Mouse (Mus musculus): Measurements from ENCODE around the gene Smg5.
"Not testable (repeated sequence)": the region's sequence is repeated elsewhere in the genome, so short reads cannot be mapped to it uniquely, and the experiment has no call there.

Gene Smg5

GRCm38 (mm10) chr3:88336058-88337013 is at the start of gene Smg5, which contains the start of gene Tmem79:
Gene Smg5, plus strand, starts transcription at chr3:88336260.
Gene Tmem79, minus strand, starts transcription at chr3:88336148.
- peak; percentile 93 to 96 for DNase-seq (ENCODE audit: low read depth in 1 of 2, low spot score in 2 of 2)

DNA sequence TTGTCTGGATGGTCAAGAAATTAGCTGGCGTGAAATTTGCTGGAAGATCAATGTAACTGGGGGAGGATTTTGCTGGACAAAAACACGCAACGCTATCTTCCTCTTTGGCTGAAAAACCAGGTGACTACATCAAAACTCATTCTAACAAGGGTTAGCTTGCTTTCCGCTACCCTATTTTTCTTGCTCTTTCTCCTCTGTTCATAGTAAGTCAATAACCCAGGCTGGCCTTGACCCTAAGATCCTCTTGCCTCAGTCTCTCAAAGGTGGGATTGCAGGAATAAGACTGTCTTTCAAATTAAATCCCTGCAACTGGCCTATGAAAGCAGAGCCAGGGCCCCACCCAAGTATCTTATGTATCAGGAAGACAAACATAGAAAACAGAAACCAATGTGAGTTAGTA is 49.0 kb upstream of the Smg5 start, which contains the start of gene Gm38392:
Gene Gm38392, minus strand, starts transcription at position 101 of the 400 bp plus-strand sequence.
- DNase-seq (ENCODE audit: low read depth in 1 of 2, low spot score in 2 of 2): no peak

DNA sequence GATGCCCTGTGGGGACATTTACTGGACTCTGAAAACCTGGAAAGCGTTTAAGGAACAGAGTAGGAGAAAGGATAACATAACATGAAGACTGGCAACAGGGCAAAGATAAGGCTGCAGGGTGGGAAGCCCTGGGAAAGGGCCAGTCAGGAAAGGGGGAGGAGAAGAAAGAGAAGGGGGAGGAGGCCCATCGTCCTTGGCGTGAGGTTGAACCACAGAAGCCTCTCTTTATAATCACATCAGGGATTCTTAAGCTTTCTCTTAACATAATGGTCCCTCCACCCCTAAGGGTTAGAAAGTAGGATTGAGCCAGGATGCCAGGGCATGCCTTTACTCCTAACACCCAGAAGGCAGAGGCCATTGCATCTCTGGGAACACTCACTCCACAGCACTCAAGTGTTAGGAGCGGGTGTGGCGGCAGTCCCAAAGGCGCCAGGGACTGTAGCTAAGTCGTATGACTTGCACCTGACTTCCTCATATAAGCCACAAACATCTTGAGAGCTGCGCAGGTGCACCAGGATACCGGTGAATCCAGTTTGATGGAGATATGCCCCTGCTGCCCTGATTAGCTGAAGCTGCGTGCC is 47.8 kb upstream of the Smg5 start:
- DNase-seq (ENCODE audit: low read depth in 1 of 2, low spot score in 2 of 2): not testable (repeated sequence)

DNA sequence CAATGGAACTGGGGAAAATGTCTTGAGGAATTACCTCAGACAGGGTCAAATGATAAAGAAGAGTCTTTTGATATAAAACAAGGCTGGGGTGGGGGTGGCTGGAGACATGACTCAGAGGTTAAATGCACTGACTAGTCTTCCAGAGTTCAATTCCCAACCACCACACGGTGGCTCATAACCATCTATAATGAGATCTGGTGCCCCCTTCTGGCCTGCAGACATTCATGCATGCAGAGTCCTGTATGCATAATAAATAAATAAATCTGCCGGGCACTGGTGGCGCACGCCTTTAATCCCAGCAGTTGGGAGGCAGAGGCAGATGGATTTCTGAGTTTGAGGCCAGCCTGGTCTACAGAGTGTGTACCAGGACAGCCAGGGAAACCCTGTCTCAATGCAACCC is 44.1 kb upstream of the Smg5 start:
- DNase-seq (ENCODE audit: low read depth in 1 of 2, low spot score in 2 of 2): no peak

DNA sequence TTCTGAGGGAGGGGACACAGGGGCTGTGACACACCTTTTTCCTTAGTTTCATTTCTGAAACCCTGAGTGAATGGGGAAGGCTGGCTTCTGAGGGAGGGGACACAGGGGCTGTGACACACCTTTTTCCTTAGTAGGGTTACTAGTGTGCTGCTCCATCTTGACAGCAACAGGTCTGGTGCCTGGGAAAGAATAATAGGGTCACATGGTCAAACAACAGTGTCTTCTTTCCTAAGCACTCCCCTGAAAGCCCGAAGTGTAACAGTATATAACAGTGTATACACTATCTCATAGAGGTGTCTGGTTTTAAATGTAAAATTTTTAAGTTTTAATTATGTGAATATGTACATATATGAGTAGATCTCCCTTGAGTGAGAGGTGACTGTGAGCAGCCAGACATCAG is 40.8 kb upstream of the Smg5 start:
- DNase-seq (ENCODE audit: low read depth in 1 of 2, low spot score in 2 of 2): not testable (repeated sequence)

- peak in 1 of 2 experiments; percentile 4 for DNase-seq (ENCODE audit: low read depth in 1 of 2, low spot score in 2 of 2)
Measured at GRCm38 (mm10) chr3:88296110-88296560, 39.9 kb upstream of the Smg5 start.

GRCm38 (mm10) chr3:88296561-88297318 is 39.3 kb upstream of the Smg5 start, which contains the start of the genes Tsacc and Cct3:
Gene Tsacc, minus strand, starts transcription at chr3:88296999.
Gene Cct3, plus strand, starts transcription at chr3:88297116.
- DNase-seq (ENCODE audit: low read depth in 1 of 2, low spot score in 2 of 2): peak; percentile 89

DNA sequence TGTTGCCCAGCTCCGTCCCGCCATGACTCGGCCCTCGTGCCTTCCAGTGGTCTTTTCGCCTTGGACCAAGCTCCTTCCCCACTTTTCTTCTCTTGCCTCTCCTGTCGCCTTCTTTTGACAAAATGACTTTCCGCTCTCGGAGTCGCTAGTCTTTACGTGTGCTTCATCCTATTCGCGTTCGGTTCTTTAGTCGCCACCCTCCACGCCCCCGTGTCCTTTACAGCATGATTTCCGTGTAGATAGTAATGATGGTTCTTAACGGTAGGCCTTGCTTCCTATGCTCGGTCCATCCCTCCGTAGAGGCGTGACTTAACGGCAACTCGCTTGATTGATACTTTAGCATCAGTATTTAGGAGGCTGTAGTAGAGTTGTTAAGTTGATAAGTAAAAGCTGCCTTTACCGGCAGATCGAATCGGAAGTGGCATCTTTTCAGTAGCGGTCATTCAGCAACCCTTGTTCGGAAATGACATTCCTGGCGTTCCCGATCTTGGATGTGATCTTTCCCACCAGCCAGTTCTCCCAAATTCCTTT is 38.7 kb upstream of the Smg5 start:
- DNase-seq (ENCODE audit: low read depth in 1 of 2, low spot score in 2 of 2): no peak

- DNase-seq (ENCODE audit: low read depth in 1 of 2, low spot score in 2 of 2): no peak
Measured at GRCm38 (mm10) chr3:88299172-88299571, 36.9 kb upstream of the Smg5 start.

- DNase-seq (ENCODE audit: low read depth in 1 of 2, low spot score in 2 of 2): no peak
Measured at GRCm38 (mm10) chr3:88324951-88325405, 11.1 kb upstream of the Smg5 start, which contains the start of gene Glmp. Gene Glmp, plus strand, starts transcription at chr3:88325023.

DNA sequence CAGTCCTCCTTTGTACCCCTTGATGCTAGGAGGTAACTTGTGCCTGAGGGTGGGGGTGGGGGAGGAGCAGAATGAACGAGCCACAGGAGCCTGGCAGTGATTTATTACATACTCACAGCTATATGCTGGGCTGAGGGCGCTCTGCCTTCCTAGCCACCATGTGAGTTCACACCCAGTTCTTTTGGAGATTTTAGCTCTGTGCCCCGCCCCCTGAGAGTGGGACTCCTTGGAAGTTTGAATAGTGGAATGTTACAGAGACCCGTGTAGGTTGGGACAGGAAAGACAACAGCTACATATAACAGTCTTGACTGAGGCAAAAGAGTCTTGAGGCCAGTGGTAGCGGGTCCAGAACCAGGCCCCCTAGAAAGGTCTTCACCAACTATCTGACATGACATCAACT is 7.1 kb upstream of the Smg5 start:
- no peak for DNase-seq (ENCODE audit: low read depth in 1 of 2, low spot score in 2 of 2)

DNA sequence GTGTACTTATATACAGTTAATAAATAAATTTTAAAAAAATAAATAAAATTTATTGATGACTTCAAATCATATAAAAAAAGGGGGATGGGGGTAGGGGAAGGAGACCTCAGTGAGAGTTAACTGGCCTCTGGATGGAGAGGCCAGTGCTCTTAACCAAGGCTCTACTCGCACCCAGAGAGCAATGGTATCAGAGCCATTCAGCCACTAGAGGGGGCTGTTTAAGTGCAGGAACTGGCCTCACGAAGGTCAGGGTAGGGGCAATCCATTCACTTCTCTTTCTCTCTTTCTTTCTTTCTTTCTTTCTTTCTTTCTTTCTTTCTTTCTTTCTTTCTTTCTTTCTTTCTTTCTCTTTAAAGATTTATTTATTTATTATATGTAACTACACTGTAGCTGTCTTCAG is 4.8 kb upstream of the Smg5 start:
- DNase-seq (ENCODE audit: low read depth in 1 of 2, low spot score in 2 of 2): peak in 1 of 2 experiments; percentile 30

GRCm38 (mm10) chr3:88334029-88334658 is 1.9 kb upstream of the Smg5 start:
- no peak for DNase-seq (ENCODE audit: low read depth in 1 of 2, low spot score in 2 of 2)

DNA sequence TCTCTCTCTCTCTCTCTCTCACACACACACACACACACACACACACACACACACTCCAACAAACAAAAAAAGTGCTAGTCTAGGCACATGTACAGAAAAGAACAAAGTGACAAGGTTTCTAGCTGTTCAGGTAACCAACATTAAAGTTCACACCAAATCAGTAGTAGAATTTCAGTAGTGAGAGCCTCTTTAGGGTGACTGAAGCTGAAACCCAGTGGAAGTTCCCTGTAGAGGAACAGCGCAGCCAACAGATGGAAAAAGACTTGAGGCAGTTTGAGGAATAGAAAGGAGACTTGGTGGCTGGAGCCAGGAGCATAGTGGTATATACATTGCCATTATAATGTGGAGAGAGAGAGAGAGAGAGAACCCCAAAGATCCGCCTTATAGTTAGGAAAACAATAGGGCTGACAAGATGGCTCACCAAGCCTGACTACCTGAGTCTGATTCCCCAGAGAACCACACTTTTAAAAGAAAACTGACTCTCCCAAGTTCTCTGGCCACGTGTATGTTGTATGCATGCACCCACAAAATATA is 1.1 kb upstream of the Smg5 start:
- no peak for DNase-seq (ENCODE audit: low read depth in 1 of 2, low spot score in 2 of 2)

GRCm38 (mm10) chr3:88335436-88336053 is 515 bp upstream of the Smg5 start:
- DNase-seq (ENCODE audit: low read depth in 1 of 2, low spot score in 2 of 2): no peak

GRCm38 (mm10) chr3:88337367-88338020 is 1.4 kb downstream of the Smg5 start:
- no peak for DNase-seq (ENCODE audit: low read depth in 1 of 2, low spot score in 2 of 2)

- DNase-seq (ENCODE audit: low read depth in 1 of 2, low spot score in 2 of 2): no peak
Measured at GRCm38 (mm10) chr3:88338316-88338715, 2.3 kb downstream of the Smg5 start.

DNA sequence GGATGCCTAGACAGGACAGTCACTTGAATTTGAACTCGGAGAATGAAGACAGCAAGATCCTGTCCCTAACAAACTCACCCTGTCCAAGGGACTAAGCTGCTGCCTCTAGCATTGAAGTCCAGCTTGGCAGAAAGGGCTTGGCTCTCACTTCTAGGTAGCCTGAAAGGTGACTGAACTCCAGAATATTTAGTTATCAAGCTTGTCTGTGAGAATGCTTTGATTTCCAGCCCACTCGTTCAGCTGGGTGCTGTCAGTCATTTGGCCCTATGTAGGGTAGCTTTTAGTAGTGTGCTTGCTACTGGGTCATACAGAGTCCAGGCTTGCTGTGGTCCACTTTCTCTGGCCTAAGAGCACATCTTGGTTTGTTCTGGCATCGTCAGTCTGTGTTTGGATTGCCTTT is 2.9 kb downstream of the Smg5 start:
- no peak for DNase-seq (ENCODE audit: low read depth in 1 of 2, low spot score in 2 of 2)

DNA sequence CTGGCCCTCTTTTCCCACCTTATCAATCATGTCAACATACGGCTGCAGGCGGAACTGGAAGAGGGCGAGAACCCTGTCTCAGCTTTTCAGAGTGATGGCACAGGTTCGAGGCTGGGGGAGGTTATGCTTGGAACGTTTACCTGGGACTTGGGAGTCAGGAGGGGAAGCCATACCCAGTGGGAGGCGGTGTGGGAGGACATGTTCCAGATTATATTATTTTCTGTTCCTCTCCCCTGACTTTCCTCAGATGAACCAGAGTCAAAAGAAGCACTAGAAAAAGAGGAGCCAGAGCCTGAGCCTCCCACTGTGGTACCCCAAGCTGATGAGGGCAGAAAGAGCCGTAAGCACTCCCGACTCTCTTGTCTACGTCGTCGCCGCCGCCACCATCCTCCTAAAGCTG is 14.7 kb downstream of the Smg5 start:
- no peak for DNase-seq (ENCODE audit: low read depth in 1 of 2, low spot score in 2 of 2)
